Mouse (Mus musculus) heart, postnatal 0 days (tissue): ENCODE data around the gene Hvcn1. TPM values are rescaled to one million over a fixed set of nuclear protein-coding genes. Genes with fewer than 3 reads are reported as not detected.

Experiments used
- ATAC-seq: fragments of 200-750 bp; cut with Nextera tagmentation; 2 replicates; pipeline ENCODE4 v1.8.0; 2017; ENCODE audit warnings: low read depth, moderate number of reproducible peaks, moderate library complexity; ENCODE audit not compliant: insufficient read depth
- DNase-seq: peaks from one replicate; pipeline ENCODE4 v3.0.0-alpha.2; 2016; ENCODE audit warnings: low spot score
- H3K27ac ChIP-seq: fragments of 300-500 bp; sonication (generic); 2 replicates; pipeline ENCODE4 v1.5.1; 2014; ENCODE audit warnings: low read depth, mild to moderate bottlenecking
- H3K27me3 ChIP-seq: fragments of 300-500 bp; sonication (generic); 2 replicates; pipeline ENCODE4 v1.6.1; 2014; ENCODE audit warnings: low read length, mixed read lengths; ENCODE audit not compliant: control insufficient read depth, insufficient read depth
- H3K36me3 ChIP-seq: fragments of 300-500 bp; sonication (generic); replicated peaks from 2 replicates; pipeline ENCODE4 v1.6.1; 2014; ENCODE audit warnings: low read length, mixed read lengths; ENCODE audit not compliant: control insufficient read depth, insufficient read depth
- H3K4me1 ChIP-seq: fragments of 300-500 bp; sonication (generic); 2 replicates; pipeline ENCODE4 v1.6.1; 2014; ENCODE audit warnings: antibody characterized with exemption; ENCODE audit not compliant: control insufficient read depth, insufficient read depth
- H3K4me2 ChIP-seq: fragments of 300-500 bp; sonication (generic); 2 replicates; pipeline ENCODE4 v1.6.1; 2014; ENCODE audit warnings: low read depth, mild to moderate bottlenecking, low read length, moderate library complexity
- H3K4me3 ChIP-seq: fragments of 300-500 bp; sonication (generic); 2 replicates; pipeline ENCODE4 v1.5.1; 2014; ENCODE audit warnings: low read depth, low read length
- H3K9ac ChIP-seq: fragments of 300-500 bp; sonication (generic); replicated peaks from 2 replicates; pipeline ENCODE4 v1.6.1; 2014; ENCODE audit warnings: low read depth, low read length, mixed read lengths
- H3K9me3 ChIP-seq: fragments of 300-500 bp; sonication (generic); replicated peaks from 2 replicates; pipeline ENCODE4 v1.6.1; 2016; ENCODE audit warnings: low read length; ENCODE audit not compliant: control insufficient read depth
- CTCF ChIP-seq: IDR thresholded peaks from 2 replicates; pipeline ENCODE4 v1.5.1; 2016; ENCODE audit warnings: antibody characterized with exemption, control low read depth, low read depth
- EP300 ChIP-seq: IDR thresholded peaks from 2 replicates; pipeline ENCODE4 v1.6.1; 2016; ENCODE audit warnings: antibody characterized with exemption, low read depth
- WGBS: fragments of 180-500 bp; shearing (Covaris S2); extraction: QIAGEN DNeasy Blood & Tissue Kit; methylation state at CpG from one replicate; pipeline ENCODE4 v1.1.7; 2014; 5-methylcytosine and 5-hydroxymethylcytosine counted together
- polyA plus RNA-seq: library from polyadenylated mRNA; unstranded; fragments of >200 nt; fragmentation: Nextera tagmentation; extraction: Ambion mirVana; gene quantifications from 2 replicates; pipeline ENCODE4 v1.2.1, GENCODE M21; 2015
- total RNA-seq: library from RNA; depleted of rRNA; stranded (reverse); fragments of >200 nt; gene quantifications from 2 replicates; pipeline ENCODE4 v1.2.3, GENCODE M21; 2014; ENCODE audit warnings: low replicate concordance

The Hvcn1 gene
- total and polyA plus RNA-seq, 2 experiments from 2014 or later, result 0.23 to 1.2 TPM

DNA sequence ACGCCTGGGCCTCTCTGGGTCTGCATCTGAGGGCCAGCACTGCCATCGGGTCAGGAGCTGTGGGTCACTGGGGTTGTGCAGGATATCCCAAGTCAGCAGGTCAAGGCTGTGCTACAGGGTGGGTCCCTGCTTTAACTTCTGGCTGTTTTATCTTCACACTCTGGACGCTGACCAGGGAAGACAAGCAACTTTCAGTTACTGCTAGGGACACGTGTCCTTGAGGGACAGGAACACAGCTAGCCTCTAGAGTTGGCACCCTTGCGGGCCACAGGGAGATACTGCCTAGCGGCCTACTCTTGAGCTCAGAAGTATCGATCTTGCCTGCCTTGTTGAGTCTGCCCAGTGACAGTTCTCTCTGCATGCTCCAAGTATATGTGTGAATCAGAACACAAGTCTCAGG is 33.0 kb downstream of the Hvcn1 start:
- Histone ChIP-seq H3K4me2 (no peak overlapping the region), H3K4me1 (no peaks in the 10 kb centered on the region), H3K9ac (no peak overlapping the region), H3K9me3 (no peaks in the 10 kb centered on the region), H3K27me3 (0 out of 2 replicates have a peak, but pooled peaks cover 3% of the 10 kb centered on the region), H3K36me3 (peaks cover 8% of the 10 kb centered on the region; the same call in 1 of the 2 replicates), H3K27ac (no peak overlapping the region), H3K4me3 (no peak overlapping the region)
- 38% methylated on average over 7 of the region's 7 CpGs for WGBS
- TF ChIP-seq CTCF (no peak), EP300 (no peak)
- ATAC-seq (no peak), DNase-seq (no peak)

GRCm38 (mm10) chr5:122240521-122240920 is 33.9 kb downstream of the Hvcn1 start:
- H3K36me3 ChIP-seq, result peaks cover 8% of the 10 kb centered on the region; the same call in 1 of the 2 replicates
- H3K27me3 ChIP-seq, result 0 out of 2 replicates have a peak, but pooled peaks cover 3% of the 10 kb centered on the region
- no peak overlapping the region for H3K4me2 ChIP-seq
- H3K9ac ChIP-seq, result no peak overlapping the region
- DNase-seq (no peak), ATAC-seq (no peak)
- no peak overlapping the region for H3K27ac ChIP-seq
- H3K4me1 ChIP-seq, result no peaks in the 10 kb centered on the region
- no peak overlapping the region for H3K4me3 ChIP-seq
- WGBS, result 90% methylated on average over 11 of the region's 11 CpGs
- H3K9me3 ChIP-seq, result no peaks in the 10 kb centered on the region
- TF ChIP-seq CTCF (no peak), EP300 (no peak)

GRCm38 (mm10) chr5:122240989-122241388 is 34.4 kb downstream of the Hvcn1 start:
- TF ChIP-seq CTCF, result no peak
- no peak for TF ChIP-seq EP300
- no peak for ATAC-seq
- DNase-seq, result no peak
- H3K9me3 ChIP-seq, result no peaks in the 10 kb centered on the region
- 0 out of 2 replicates have a peak, but pooled peaks cover 3% of the 10 kb centered on the region for H3K27me3 ChIP-seq
- no peak overlapping the region for H3K4me3 ChIP-seq
- H3K4me1 ChIP-seq, result no peaks in the 10 kb centered on the region
- no peak overlapping the region for H3K9ac ChIP-seq
- peaks cover 12% of the 10 kb centered on the region; the same call in 1 of the 2 replicates for H3K36me3 ChIP-seq
- H3K27ac ChIP-seq, result no peak overlapping the region
- WGBS, result 67% methylated on average over 1 of the region's 1 CpGs
- H3K4me2 ChIP-seq, result no peak overlapping the region

GRCm38 (mm10) chr5:122242521-122243123 is 36.0 kb downstream of the Hvcn1 start:
- H3K27ac ChIP-seq, result no peak overlapping the region
- peaks cover 23% of the 10 kb centered on the region; the same call in 1 of the 2 replicates for H3K36me3 ChIP-seq
- TF ChIP-seq CTCF, result no peak
- no peak for TF ChIP-seq EP300
- WGBS, result 81% methylated on average over 6 of the region's 6 CpGs
- ATAC-seq (no peak), DNase-seq (no peak)
- no peaks in the 10 kb centered on the region for H3K9me3 ChIP-seq
- H3K9ac ChIP-seq, result no peak overlapping the region
- H3K4me1 ChIP-seq, result no peaks in the 10 kb centered on the region
- no peak overlapping the region for H3K4me2 ChIP-seq
- H3K27me3 ChIP-seq, result no peaks in the 10 kb centered on the region
- H3K4me3 ChIP-seq, result no peak overlapping the region

DNA sequence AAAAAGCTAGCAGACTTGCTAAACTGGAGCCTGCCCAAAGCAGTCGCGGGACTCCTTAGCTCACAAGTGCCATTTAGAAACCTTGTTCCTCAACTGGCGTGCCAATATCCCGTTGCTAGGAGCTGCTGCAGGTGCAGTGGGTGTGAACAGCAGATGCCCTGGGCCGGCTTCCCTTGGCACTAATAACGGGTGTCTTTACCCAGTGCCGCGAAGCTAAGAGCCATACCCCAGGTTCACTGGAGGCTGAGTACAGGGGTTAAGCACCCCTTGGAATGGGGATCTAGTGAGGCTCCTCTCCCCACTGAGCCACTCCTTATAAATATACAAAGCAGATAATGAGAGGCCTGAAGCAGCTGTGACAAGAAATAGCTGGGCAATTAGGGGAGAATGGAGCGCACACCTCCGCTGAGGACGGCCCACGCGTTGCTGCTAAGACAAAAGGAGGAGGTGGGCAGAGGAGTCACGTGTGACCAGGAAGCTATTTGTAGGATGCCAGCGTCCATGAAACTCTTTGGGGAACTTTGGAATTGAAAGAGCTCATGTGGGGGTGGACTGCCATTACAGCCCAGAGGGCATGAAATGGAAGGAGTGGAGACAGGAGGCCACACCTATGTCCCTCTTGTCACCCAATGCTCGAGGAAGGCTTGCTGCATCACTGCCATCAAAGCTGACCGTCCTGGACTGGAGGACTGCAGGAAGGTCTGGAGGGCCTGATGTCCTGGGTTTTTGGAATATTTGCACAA is 37.3 kb downstream of the Hvcn1 start:
- DNase-seq (no peak), ATAC-seq (no peak)
- H3K4me1 ChIP-seq, result no peaks in the 10 kb centered on the region
- no peak overlapping the region for H3K9ac ChIP-seq
- H3K4me3 ChIP-seq, result no peak overlapping the region
- no peaks in the 10 kb centered on the region for H3K9me3 ChIP-seq
- no peaks in the 10 kb centered on the region for H3K27me3 ChIP-seq
- H3K27ac ChIP-seq, result no peak overlapping the region
- peaks cover 29% of the 10 kb centered on the region; the same call in 1 of the 2 replicates for H3K36me3 ChIP-seq
- no peak for TF ChIP-seq CTCF
- no peak for TF ChIP-seq EP300
- WGBS, result 92% methylated on average over 17 of the region's 17 CpGs
- H3K4me2 ChIP-seq, result no peak overlapping the region
